Mouse (Mus musculus): Measurements from ENCODE around the gene Eml3.
A peak's percentile ranks its signal among the peaks of the same experiment; 100 is the strongest.

Eml3 gene

GRCm38 (mm10) chr19:8988346-8989065 is 59.2 kb downstream of the Eml3 start:
- no peak for DNase-seq (ENCODE audit: low read depth)

GRCm38 (mm10) chr19:8989066-8989566 is 59.8 kb downstream of the Eml3 start, which contains the start of gene Ahnak:
TSS of gene Ahnak (plus strand) at chr19:8989284.
- DNase-seq (ENCODE audit: low read depth), result peak; percentile 46

- DNase-seq (ENCODE audit: low read depth), result no peak
Measured at GRCm38 (mm10) chr19:8989567-8990431, 60.4 kb downstream of the Eml3 start.

DNA sequence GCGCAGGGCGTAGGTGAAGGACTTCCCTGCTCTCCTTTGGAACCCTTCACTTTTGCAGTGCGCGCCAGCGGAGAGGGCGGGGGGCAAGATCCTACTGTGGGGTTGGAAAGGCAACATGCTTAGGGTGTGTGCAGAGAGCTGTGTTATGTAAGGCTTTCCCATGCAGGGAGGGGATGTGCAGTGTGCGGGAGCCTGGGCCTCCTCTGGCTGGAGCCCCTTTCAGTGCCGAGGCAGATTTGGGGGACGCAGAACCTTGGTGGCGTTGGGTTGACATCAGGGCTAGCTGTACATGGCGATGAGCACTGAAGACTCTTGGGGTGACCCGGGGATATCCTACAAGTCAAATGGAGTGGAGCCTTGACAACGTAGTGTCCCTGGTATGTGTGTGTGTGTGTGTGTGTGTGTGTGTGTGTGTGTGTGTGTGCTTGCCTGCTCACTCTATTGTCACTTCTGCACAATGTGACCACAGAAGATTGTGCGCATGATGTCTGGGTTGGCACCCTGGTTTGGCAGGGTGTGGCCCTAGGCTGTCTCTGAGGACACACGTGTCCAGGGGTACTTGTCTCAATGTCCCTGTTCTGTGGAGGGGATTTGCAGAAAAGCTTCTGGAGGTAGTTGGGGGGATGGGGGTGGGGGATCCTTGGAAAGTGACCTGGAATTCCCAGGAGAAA is 61.2 kb downstream of the Eml3 start:
- DNase-seq (ENCODE audit: low read depth), result no peak
